Mouse (Mus musculus): ENCODE results near the gene Aloxe3.

Gene Aloxe3

DNA sequence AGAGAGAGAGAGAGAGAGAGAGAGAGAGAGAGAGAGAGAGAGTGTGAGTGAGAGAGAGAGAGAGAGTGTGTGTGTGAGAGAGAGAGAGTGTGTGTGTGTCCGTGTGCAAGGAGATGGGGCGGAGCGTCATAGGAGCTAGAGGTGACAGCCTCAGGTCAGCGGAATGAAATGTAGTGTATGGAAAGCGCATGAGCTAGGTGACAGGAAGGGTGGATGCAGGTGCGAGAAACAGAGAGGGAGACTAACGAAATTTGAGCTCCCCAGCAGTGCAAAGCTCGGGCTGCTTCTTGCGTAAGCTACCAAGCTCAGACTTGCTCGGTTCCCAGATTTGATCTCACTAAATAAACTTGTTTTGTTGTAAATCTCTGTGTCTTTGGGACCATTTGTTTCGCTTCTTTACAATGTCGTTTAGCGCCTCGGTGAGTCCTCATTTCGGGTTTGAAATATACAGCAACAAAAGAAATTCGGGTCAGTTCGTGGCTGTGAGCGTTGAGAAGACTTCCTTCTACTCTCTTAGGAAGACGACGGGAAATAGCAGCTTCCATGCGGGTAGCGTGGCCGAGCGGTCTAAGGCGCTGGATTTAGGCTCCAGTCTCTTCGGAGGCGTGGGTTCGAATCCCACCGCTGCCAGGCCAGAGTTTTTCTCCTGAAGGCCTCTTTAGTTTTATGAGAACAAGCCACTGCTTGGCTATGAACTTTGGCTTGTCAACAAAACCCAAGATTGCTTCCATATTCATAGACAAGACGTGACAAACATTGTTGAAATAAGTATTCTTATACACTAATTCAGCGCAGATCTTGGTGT is 1.8 kb upstream of the Aloxe3 start:
- DNase-seq (ENCODE audit: low read depth in 2 of 2, low spot score in 2 of 2): peak; percentile 64 to 66

DNA sequence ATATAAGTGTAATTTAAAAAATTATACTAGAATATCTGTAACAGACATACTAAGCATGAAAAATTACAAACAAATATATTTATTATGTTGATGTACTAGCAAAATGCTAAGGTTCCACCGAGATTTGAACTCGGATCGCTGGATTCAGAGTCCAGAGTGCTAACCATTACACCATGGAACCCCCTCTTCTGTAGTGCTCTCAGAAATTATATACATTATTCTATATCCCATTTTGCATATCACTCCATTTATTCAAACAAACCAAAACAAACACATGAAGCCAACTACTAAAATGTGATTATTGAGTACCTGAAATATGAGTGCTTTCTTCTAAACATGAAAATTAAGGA is 1.2 kb upstream of the Aloxe3 start:
- DNase-seq (ENCODE audit: low read depth in 2 of 2, low spot score in 2 of 2): peak; percentile 73 to 83

DNA sequence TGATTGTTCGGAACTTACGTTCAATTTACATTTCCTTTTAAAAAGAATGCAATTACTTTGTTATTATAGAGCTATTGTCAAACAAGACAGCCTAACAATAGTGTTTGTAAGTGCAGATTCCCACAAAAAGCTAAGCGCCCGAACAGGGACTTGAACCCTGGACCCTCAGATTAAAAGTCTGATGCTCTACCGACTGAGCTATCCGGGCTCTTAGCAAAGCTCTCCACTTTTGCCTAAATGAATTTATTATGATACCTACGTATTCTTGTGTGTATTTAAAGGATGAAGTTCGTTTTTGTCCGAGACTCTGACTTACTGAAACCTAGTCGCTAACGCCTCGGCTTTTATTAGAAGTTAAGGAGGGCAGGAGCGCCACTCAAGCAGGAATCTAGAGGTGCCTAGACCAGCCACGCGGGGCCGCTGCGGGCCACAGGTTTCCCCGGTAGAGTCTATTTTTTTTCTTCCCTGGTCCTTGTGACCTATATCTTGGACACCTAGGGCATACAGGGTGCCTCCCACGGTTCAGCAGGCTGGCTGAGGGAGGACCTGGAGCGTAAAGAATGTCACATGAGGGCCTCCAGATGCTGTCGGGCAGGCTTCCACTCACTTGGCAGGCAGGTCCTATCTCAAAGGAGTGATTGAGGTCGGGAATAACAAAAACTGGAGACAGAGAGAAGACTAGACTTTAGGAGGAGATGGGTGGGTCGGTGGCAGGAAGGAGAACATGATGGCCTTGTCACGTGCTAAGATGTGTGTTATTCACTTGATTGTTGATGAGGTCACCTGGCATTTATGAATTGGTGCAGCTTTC is 450 bp upstream of the Aloxe3 start:
- DNase-seq (ENCODE audit: low read depth in 2 of 2, low spot score in 2 of 2): peak; percentile 82 to 83

DNA sequence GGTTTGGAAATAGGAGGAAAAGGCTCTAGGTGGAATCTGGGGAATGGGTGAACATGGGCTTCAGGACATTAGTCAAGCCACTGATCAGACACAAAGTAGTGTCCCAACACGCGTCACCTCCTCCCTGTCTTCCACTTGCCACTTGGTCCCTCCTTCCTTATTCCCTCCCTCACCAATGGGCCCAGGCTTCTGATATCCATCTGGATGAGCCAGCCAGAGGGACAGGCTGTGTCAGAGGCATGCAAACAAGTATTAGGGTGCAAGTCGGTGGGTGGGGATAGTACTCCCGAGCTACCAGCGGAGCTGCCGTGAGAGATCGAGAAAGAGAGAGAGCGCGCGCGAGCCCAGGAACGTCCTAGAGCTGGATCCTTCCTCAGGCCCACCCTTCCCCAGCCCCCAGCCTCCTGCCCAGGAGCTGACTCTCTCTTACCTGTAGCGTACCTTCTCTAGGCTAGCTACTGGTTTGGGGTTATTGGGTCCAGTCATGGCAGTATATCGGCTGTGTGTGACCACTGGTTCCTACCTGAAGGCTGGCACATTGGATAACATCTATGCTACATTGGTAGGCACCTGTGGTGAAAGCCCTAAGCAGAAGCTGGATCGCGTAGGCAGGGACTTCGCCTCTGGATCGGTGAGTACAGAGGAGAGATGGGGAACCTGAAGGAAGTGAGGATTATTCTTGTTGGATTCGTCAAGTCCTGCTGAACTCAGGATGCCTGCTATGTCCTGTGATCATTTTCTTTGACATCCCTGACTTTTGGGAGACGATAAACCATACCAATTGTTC is 416 bp downstream of the Aloxe3 start:
- DNase-seq (ENCODE audit: low read depth in 2 of 2, low spot score in 2 of 2): peak in 1 of 2 experiments; percentile 24

DNA sequence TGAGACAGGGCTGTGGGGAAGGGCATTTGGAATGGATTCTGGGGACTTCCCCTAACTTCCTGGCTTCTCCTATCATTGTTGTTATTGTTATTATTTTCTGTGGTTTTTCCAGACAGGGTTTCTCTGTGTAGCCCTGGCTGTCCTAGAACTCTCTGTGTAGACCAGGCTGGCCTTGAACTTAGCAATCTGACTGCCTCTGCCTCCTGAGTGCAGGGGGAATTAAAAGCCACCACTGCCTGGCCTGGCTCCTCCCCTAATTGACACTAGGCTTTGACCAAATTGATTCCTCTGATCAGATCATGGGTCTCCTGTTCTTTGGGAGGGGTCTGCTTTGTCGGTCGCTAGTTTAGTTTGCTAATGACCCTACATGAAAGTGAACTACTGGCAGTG is 1.0 kb downstream of the Aloxe3 start:
- DNase-seq (ENCODE audit: low read depth in 2 of 2, low spot score in 2 of 2): no peak

DNA sequence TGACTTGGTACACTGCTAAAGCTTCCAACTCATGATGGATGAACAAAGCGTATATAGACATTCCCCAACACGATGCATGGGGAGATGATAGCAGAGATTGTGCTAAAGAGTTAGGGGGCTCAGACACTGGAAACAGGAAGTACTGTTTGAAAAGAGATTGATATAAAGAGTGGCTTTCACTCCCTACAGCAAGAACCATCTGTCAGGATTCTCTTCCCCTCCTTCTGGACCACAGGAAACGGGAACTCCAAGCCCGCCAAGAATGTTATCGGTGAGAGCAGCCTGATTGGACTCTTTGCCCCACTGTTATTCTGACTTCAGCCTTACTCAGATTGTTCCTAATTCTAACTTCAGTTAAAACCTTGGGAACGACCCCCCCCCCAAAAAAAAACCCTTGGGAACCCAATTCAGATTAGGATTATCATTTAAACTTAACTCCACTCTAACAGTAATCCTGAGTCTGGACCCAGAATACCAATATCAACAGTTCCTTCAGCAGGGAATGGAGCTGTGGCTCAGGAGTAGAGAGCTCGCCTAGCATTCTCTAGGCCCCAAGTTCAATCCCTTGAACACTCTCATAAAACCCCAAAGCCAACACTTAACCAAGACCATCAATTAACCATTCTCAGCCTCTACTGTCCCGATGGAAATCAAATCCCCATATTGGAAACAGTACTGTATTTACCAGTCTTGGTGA is 2.9 kb downstream of the Aloxe3 start:
- no peak for DNase-seq (ENCODE audit: low read depth in 2 of 2, low spot score in 2 of 2)

DNA sequence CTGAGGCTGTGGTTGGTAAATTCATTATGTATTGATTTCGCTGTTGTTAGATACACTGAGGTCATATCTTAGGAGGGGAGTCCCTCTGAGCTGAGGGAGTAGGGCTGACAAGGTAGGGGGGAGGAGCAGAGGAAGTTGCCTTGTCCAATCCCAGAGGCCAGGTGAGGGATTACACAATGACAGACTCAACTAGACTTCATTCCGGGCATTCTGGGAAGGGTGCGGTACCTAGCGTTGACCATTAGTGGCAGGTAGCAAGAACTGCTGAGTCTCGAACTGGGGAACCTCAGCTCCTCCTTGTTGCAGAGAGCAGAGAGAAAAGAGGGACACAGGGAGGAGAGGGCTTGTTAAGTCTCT is 7.8 kb downstream of the Aloxe3 start:
- DNase-seq (ENCODE audit: low read depth in 2 of 2, low spot score in 2 of 2): no peak

DNA sequence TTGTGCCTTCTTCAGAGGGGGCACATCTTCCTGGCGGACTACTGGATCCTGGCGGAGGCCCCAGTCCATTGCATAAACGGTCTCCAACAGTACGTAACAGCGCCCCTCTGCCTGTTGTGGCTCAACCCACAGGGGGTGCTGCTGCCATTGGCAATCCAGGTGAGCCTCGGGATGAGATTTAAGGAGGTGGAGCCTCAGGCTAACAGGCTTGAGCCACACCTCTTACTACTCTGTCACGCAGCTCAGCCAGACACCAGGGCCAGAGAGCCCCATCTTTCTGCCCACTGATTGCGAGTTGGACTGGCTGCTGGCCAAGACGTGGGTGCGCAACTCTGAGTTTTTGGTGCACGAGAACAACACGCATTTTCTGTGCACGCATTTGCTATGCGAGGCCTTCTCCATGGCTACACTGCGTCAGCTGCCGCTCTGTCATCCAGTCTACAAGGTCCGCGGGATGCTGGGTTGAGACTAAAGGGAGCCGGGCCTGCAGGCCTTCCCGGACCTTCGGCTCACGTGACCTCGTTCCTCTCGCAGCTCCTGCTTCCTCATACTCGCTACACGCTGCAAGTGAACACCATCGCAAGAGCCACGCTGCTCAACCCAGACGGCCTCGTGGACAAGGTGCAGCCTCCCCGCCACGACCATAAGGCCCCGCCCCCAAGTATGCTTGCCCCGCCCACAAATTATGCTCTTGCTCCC is 8.4 kb downstream of the Aloxe3 start:
- peak; percentile 45 to 48 for DNase-seq (ENCODE audit: low read depth in 2 of 2, low spot score in 2 of 2)

DNA sequence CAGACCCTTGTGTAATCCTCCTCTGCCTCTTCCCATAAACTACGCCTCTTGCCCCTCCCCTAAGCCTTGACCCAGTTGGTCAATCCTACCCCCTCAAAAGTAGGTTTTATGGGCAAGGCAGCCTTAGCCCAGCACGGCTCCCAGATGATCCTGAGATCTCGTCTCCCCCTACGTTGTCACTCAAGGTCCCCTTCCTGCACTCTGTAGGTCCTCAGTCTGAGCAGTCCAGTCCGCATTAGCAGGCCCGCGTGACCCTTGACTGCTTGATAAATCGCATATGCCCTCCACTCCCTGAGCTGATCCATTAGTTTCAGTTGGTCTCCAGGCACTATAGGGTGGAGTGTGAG is 8.9 kb downstream of the Aloxe3 start:
- DNase-seq (ENCODE audit: low read depth in 2 of 2, low spot score in 2 of 2): no peak

DNA sequence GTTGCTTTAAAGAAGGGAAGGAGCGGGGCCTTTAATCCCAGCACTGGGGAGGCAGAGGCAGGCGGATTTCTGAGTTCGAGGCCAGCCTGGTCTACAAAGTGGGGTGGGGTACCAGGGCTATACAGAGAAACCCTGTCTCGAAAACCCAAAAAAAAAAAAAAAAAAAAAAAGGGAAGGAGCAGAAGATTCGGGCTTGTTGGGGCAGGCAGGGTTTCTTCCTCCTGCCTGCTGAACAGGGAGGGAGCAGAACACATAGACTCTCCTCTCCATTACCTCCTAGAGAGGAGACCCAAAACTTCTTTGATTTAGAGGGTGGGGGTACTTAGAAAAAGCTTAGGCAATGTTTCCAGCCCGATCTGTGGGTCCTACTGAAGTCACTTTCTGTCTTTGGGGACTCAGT is 9.7 kb downstream of the Aloxe3 start:
- no peak for DNase-seq (ENCODE audit: low read depth in 2 of 2, low spot score in 2 of 2)

DNA sequence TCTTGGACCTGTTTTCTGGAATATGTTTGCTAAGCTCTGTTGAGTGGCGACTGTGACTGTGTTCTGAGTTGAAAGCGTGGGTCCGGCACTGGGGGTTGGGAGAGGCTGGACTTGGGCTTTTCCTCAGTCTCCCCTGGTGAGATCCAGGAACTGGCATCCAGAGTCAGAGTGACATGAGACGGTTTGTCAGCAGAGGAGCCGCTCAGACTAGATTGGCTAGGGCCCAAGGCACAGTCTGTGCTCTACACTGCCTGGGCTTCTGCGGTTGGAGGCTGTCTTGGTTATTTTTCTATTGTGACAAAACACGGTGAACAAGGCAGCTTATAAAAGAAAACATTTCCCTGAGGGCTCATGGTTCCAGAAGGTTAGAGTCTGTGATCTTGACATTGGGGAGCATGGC is 21.9 kb downstream of the Aloxe3 start:
- DNase-seq (ENCODE audit: low read depth in 2 of 2, low spot score in 2 of 2): no peak

DNA sequence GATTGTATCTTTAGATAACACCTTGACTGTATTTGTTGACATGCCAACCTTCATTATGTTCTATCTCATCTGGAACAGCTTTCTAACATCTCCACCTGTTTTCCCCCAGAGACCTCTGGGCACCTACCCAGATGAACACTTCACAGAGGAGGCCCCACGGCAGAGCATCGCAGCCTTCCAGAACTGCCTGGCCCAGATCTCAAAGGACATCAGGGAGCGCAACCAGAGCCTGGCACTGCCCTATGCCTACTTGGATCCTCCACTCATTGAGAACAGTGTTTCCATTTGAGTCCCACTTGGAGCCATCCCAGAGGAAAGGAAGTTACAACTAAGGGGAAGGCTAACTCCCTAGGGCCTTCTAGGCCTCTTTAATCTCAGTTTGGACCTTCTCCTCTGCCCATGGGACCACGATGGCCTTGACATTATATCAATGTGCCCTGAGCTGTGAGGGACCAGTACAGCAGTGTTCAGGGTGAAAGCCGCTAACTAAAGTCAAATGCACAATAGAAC is 22.8 kb downstream of the Aloxe3 start:
- no peak for DNase-seq (ENCODE audit: low read depth in 2 of 2, low spot score in 2 of 2)

DNA sequence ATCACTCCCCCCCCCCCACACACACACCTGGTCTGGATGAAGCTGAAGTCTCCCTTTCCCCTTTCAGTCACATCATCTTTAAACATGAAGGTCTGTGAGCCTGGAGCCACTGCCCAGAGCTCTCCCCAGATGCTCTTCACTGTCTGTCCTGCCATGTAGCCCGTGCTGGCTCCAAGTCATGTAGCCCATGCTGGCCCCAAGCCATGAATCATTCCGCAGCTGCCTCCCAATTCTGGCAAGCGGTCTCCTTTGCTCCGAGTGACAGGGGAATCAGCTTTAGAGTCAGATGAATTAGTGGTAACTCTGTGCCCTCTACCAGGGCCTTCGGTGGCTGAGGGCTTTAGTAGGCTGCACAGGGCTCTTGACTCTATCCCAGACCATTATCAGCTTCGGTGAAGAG is 24.0 kb downstream of the Aloxe3 start:
- no peak for DNase-seq (ENCODE audit: low read depth in 2 of 2, low spot score in 2 of 2)

DNA sequence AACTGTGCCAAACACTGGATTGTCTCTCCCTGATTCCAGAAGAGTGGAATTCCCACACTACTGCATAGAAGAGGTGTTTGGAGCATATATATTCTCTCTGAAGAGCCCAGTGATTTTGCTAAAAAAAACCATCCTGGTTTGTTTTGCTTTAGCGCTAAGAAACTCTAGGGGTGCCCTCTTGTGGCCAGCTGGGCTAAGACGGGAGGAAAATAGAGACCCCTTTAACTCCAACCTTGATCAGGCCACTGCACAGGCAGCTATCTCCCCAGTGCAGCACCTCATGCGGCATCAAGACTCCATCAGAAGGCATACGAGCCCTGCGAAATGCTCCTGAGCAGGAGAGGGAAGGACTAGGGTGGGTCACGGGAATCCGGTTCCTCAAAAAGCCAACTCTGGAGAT is 24.7 kb downstream of the Aloxe3 start:
- peak; percentile 56 to 79 for DNase-seq (ENCODE audit: low read depth in 2 of 2, low spot score in 2 of 2)

DNA sequence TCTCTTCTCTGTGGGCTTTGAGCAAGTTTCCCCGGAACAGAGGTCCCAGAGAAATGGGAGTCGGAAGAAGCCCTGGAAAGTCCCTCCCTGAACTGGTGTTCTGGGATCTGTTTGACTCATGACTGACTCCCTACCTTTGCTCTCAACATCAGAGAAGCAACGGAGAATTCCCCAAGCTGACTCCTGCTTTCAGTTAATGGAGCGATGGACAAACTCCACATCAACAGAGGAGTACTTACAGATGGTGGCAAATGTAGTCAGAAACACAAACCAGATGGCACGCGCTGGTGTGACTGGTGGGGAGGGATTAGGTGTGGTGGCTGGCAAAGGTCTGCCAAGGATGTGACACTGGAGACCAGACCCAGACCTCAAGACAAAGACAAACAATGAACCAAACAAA is 25.3 kb downstream of the Aloxe3 start:
- DNase-seq (ENCODE audit: low read depth in 2 of 2, low spot score in 2 of 2): no peak

DNA sequence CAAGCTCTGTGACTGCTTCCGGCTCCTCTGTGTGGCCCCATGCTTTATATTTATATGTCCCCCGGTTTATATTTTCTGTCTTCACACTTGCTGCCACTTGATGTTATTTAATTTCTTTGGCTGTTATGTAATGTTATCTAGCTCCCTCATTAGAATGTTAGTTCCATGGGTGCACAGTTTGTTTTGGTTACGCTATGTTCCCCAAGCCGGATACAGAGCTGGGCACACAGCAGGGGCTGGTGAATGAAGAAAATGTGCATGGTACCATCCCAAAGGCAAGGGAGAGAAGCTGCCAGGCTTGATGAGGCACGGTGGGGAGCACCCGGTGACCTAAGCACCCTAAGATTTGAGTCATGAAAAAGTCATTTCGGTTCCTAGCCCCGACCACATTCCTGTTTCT is 28.1 kb downstream of the Aloxe3 start:
- DNase-seq (ENCODE audit: low read depth in 2 of 2, low spot score in 2 of 2): no peak

DNA sequence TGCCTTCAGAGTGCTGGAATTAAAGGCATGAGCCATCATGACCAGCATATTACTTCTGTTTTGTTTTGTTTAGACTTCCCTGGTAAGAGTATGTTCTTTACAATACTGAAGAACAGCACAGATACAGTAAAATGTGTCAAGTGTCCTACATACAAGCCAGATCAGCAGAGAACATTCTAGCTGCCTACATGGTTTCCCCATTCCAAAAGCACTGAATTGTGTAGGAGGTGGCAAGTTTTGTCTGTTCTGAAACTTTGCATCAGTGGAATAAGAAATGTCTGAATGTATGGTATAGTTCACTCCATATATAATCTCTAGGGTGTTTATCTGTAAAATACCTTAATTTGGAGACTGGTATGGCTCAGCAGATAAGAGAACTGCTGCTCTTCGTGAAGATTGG is 29.7 kb downstream of the Aloxe3 start:
- no peak for DNase-seq (ENCODE audit: low read depth in 2 of 2, low spot score in 2 of 2)

DNA sequence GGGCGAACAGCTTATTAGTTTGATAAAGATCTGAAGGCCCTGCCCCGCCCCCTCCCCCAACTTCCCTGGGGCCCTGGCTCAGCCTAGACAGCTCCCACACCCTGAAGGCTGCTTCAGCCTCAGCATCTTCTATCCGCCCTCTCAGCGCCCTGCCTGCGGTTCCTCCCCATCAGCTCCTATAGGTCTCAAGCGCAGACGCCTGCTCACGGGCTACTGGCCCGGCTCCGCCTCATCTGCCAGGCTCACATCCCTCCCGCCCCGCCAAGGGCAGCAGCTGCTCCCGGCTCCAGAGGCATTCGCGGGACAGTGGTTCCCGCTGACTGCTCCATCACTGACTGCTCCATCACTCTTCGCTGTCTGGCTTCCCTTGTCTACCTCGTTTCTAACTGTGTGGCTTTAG is 31.1 kb downstream of the Aloxe3 start, which contains the start of gene Alox12b:
Gene Alox12b (plus strand): TSS at position 190 of the 400 bp plus-strand sequence.
- DNase-seq (ENCODE audit: low read depth in 2 of 2, low spot score in 2 of 2): no peak

DNA sequence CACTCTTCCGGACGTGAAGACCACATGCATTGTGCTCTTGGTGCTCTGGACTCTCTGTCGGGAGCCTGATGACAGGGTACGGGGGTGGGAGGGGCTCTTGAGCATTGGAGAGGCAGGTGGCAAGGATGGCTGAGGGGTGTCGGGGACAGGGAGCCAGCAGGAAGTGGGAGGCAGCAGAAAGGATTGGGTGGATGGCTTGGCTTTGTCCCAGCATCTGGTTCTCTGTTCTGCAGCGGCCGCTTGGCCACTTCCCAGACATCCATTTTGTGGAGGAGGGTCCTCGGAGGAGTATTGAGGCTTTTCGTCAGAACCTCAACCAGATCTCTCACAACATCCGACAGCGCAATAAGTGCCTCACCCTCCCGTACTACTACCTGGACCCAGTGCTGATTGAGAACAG is 43.6 kb downstream of the Aloxe3 start:
- no peak for DNase-seq (ENCODE audit: low read depth in 2 of 2, low spot score in 2 of 2)

DNA sequence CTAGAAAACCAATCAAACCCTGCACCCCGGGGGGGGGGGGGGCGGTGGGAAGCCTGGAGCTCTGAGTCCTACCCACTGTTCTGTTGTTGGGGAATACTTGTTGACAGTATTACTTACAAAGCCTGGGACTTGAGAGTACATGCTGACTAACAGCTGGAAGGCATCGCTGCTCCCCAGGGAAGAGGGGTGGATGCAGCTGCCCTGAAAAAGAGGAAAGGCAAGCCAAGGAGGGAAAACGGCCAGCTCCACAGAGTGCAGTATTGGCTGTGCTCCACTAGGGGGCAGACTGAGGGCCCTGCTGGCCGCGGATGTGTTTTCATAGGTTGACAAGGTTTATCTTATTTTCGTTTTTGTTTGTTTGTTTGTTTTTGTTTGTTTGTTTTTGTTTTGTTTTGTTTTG is 45.9 kb downstream of the Aloxe3 start:
- peak in 1 of 2 experiments; percentile 25 for DNase-seq (ENCODE audit: low read depth in 2 of 2, low spot score in 2 of 2)

DNA sequence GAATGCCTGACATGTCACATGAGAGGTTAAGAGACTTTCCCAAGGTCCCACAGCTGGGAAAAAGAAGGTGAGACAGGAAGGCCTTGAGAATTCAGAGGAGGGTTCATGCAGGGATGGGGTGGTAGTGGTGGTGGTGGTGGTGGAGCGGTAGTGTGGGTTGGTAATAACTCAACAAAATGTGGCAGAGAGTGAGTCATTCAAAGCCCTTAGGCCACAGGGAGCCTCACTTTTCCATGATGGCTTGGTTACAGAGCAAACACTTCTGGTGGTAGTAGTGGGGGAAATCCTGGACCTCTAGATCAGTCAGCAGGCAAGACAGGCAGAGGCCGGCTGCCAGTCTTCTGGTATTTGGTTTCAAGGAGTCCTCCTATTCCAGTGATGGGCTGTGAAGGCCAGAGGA is 46.9 kb downstream of the Aloxe3 start:
- no peak for DNase-seq (ENCODE audit: low read depth in 2 of 2, low spot score in 2 of 2)
